Mouse (Mus musculus) right cerebral cortex, adult 2 months (tissue): ENCODE results near the gene Cblc.

Source experiments
- DNase-seq, 2 experiments: peaks; one replicate each; pipeline ENCODE4 v3.0.0; 2021 to 2022; ENCODE audit warnings: low spot score in 2 of 2

Gene Cblc

DNA sequence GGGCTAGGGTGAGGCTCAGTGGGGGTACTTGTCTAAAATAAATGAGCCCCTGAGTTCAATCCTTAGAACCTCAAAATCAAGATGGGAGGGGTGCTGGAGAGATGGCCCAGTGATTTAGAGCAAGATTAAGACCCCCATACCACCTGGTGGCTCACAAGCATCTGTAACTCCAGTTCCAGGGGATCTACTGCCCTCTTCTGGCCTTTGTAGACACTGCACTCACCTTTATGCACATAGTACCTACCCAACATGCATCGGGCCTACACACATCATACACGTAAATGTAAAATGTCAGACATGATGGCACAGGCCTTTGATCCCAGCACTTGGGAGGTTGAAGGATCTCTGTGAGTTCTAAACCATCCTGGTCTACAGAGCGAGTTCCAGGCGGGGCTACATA is 14.0 kb downstream of the Cblc start:
- no peak for DNase-seq

DNA sequence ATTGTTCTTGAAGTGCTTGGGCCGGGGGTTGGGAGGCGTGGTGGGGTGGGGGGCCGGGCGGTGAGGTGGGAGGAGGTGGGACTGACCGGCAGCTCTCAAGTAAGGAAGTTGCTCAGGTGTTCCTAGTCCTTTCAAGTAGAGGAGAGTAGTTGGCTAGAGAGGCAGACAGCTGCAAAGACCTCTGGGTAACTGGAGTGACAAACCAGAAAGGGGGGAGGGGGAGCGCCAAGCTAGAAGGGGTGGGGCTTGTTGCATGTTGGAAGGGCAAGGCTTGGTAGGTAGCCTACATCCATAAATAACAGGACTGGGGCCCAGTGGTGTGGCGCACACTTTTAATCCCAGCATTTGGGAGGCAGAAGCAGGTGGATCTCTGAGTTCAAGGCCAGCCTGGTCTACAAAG is 14.9 kb downstream of the Cblc start:
- no peak for DNase-seq

DNA sequence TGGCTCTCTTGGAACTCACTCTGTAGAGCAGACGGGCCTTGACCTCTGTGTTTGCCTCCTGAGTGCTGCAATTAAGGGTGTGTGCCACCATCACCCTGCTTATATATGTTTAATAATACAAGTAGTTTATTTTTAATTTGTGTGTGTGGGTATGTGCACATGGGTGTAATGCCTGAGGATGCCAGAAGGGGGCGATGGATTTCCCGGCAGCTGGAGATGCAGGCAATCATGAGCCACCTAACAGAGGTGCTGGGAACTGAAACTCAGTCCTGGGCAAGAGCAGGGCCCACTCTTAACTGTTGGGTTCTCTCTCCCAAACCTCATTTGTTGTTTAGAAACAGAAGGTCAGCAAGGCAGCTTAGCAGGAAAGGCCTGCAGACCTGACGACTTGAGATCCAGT is 16.7 kb downstream of the Cblc start:
- DNase-seq, result no peak

DNA sequence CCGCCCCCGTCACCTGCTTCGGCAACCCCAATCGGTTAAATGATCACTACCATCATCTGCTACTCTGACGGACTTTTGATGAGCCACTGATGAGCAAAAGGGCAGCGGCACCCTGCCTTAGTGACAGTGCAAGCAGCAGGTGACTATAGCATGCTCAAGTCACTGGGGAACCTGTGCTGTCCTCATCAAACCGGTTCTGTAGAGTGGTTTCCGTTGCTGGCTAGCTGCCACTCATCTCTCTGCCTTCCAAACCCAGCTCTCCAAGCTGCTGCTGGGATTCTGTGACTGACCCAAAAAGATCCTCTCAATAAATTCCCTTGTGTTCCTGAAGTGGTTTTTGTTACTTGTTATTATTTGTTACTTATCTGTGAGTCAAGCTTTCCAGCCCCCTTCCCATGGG is 18.0 kb downstream of the Cblc start:
- no peak for DNase-seq

DNA sequence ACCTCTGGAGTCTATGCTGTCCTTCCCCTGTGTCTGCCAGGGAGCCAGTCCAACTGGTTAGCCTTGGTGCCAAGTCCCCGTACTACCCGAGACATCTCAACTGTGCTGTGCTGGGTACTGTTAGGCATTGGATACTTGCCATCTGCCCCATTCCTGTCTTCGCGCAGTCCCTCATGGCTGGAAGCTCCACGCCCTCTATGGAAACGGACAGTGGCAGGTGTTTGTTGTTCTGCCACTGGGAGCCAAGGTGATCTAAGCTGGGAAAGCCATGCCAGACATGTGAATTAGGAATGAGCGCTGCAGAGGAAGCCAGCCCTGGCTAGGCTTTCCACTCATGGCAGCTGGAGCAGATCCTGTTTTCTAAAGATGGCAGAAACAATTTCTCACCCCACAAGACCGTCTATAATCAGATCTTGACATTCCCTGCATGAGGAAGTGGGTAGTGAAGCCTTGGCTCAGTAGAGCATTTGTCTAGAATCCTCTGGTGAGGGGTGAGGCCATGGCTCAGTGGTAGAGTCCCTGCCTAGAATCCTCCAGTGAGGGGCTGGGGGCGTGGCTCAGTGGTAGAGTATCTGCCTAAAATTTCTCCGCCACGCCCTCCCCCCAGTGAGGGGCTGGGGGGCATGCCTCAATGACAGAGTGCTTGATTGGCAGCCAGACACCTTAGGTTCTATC is 19.4 kb downstream of the Cblc start:
- no peak for DNase-seq

DNA sequence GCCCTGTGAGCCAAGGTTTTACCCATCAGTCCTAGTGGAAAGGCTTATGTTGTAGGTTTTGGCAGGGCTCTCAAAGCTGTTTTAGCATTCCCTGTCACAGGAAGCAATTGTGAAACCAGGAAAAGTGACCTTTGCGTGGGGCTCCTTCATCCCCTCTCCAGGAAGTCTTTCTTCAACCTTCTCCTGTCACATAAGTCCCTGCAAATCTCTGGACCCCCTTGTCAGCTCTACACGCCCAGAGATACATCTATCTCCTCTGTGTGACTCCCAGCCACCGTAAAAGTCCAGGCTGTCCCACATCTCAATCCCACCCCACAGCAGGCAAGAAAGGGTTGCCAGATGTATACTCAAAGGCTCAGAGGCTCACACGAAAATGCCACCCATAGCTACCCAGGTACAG is 24.9 kb downstream of the Cblc start:
- DNase-seq, result no peak

DNA sequence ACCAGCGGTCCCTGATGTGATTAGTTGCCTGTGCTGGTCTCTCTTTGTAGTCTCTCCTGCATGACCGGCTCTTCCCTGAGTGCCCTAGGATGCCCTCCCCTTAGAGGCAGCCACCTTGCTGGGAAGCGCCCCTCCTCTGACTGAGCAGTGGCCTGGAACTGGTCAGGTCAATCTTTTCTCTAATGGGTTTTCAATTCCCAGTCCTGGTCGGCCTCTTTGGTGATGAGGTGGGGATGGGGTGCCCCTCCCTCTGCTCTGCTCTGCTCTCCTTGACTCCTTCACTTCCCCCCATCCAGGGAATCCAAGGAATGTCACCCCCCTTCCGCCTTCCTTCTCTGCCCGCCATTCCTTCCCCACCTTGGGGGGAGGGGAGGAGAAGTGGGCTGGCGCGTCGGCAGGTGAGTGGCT is 25.6 kb downstream of the Cblc start, which contains the start of gene Bcam:
Gene Bcam (minus strand): TSS at position 33 of the 408 bp plus-strand sequence.
- no peak for DNase-seq

DNA sequence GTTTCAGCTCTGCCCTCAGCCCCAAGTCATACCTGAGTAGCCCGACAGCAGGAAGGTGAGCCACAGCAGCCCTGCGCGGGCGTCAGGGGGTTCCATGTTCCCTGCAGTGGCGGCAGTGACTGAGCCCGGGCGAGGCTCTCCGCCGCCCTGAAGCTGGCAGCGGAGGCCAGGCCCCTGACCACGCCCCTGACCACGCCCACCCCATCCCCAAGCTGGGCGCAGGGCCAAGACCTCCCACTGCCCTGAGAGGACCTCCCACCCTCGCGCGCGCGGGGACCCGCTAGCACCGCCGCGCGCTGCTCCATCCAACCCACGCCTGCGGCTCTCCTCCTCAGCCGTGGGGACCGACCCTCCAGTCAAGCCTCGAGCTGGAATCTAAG is 26.2 kb downstream of the Cblc start:
- peak; percentile 41 to 46 for DNase-seq

DNA sequence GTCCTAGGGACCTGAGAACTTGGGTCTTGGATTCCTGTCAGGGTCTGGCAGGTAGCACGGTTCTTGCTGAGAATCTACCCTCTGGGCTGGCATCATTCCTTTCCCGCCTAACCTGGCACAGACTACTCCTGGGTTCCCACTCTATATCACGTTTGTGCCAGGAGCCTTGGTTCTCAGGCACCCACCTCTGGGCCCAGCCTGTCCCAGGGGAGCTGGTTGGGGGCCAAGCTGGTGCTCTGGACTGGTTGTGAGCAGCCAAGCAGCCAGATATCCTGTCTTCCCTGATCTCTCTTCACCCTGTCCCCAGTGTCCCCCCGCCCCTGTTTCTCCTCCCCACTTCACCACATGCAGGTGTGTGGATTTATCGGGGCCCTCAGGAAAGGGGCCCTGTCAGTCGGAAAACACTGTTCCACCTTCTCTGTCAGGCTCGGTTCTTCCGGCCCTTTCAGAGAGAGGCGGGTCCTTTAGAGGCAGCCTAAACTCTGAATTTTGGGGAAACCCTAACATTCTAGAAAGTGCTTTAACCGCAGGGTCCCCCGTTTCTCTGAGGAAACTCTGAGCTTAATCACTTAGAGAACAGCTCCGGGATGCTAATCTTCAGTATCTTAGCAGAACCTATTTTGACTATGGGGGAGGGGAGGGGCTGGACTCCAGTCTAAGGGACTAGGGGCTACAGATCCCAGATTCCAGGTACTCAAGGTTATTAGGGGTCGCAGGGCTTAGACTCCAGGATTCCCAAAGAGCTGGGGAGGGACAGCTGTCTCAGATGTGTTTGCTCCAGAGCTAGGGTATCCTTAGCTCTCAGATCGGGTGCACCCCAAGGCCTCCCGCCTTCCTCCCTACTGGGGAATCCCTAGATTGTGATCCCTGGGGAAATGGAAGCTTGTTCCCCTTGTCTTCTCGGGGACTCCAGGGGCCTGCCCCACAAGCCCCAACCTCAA is 26.9 kb downstream of the Cblc start:
- no peak for DNase-seq

DNA sequence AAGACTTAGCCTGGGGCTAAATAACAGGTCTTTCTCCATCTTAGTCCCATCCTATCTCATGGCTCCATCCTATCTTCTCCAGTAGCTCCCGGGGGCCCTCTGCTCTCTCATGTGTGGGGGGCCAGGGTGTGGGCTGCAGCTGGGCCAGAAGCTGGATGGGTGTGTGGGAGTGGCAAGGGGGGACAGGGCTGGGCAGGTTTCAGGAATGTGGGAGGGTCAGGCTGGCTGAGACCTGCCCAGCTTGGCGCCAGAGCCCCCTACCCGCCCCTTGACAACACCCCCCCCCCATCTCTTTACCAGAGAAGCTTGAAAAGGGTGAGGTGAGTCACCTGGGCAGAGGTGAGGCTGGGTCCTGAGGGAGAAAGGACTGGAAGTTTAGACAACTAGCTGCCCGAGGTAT is 27.6 kb downstream of the Cblc start:
- no peak for DNase-seq

DNA sequence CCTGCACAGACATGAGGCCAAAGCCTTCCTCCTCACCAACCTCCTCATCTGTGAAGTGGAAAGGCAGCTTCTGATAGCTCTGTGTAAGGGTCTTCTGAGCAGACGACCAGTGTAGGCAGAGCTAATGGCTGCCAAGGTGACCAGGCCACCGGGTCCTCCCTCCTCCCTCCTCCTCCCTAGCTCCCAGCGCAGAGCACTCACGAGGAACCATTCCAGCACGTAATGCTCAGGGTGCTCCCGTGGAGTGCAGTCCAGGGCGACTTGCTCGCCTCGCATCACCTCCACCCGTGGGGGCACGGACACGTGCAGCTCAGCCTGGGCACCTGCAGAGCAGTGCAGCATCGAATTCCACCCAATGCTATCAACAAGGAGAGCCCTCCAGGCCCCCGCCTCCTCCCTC is 28.4 kb downstream of the Cblc start:
- no peak for DNase-seq

DNA sequence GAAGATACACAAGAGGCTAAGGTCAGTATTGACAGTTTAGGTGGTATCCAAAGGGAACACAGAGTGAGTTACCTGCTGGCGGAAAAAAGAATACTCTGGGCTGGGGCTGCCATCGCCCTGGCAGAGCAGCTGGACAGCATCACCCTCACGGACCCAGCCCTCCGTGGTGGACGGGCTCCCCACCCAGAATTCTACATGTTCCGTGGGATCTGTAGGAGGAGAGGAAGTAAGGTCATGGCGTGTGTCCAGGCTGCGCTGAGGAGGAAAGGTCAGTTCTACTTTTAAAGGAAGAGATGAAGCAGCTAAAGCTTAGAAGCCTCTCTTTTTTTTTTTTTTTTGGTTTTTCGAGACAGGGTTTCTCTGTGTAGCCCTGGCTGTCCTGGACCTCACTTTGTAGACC is 32.0 kb downstream of the Cblc start:
- DNase-seq, result no peak

DNA sequence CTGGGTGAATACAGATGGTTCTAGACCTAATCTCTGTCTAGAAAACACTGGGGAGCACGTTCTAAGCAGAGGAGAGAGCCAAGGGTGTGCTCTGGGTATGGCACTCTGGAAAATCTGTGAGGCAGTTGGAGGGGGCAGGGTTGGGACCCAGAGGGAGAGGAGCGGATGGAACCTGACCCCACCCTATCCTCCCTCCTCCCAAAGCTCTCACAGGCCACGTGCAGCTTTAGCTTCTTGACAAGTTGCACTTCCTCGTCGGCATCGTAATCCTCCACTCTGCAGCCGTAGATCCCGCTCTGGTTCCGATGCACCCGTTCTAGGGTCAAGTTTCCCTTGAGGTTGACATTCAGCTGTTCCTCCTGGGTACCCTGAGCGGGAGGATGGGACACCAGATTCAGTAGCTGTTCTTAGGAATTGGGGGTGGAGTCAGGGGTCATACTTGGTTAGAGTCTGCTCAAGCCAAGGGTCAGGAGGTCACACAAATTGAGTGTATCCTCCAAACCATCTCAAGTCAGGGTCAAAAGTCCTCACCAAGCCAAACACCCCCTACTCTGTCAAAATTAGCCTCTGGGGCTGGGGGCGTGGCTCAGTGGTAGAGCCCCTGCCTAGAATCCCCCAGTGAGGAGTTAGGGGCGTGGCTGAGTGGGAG is 32.7 kb downstream of the Cblc start:
- no peak for DNase-seq

DNA sequence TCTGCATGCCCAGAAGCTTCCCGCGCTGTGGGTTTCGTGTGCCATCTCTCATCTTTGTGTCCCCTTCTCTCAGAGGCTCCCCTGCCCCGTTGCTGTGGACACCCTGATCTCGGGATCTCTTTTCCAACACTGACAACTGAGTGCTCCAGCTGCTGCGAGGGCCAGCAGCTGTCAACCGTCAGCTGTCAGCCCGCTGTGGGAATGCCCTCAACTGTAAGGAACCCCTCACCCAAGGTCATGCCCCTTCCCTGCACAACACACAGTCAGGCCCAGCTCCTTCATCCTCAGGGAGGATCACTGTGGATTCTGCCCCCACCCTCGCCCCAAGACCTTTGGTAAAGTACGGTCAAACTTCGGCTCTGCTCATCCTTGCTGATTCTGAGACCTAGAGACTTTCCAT is 34.3 kb downstream of the Cblc start:
- DNase-seq, result no peak

DNA sequence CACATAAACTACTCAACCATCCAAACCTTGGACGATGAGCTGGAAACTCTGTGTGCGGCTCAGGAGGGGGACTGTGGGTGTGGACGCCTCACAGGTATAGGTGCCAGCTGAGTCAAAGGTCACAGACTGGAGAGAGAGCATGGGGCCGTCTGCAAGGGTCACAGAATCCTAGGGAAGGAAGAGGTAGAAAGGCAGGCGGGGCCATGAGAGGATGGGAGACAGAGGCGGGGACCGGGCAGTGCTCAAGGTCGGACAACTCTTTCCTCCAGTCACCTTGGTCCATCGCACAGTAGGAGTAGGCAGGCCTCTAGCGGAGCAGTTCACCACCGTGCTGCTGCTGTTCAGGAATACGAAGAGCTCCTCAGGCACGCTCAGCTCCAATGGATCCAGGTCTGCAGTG is 36.6 kb downstream of the Cblc start:
- DNase-seq, result no peak

DNA sequence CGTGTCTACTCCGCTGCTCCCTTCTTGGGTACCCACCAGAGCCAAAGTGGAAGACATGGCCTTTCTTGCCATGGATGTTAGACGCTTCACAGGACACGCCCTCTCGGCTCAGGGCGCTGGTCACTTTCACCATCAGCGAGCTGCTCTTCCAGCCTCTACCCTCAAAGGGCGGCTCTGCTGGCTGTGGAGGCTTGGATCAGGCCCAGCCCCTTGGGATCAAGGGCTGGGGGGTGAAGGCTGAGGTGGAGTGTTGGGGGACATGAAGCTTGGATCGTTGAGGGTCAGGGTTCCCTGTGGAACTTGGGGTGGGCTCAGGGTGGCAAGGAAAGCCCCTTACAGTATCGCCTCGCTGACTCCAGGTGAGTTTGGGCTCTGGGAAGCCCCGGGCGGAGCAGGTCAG is 38.0 kb downstream of the Cblc start:
- no peak for DNase-seq

DNA sequence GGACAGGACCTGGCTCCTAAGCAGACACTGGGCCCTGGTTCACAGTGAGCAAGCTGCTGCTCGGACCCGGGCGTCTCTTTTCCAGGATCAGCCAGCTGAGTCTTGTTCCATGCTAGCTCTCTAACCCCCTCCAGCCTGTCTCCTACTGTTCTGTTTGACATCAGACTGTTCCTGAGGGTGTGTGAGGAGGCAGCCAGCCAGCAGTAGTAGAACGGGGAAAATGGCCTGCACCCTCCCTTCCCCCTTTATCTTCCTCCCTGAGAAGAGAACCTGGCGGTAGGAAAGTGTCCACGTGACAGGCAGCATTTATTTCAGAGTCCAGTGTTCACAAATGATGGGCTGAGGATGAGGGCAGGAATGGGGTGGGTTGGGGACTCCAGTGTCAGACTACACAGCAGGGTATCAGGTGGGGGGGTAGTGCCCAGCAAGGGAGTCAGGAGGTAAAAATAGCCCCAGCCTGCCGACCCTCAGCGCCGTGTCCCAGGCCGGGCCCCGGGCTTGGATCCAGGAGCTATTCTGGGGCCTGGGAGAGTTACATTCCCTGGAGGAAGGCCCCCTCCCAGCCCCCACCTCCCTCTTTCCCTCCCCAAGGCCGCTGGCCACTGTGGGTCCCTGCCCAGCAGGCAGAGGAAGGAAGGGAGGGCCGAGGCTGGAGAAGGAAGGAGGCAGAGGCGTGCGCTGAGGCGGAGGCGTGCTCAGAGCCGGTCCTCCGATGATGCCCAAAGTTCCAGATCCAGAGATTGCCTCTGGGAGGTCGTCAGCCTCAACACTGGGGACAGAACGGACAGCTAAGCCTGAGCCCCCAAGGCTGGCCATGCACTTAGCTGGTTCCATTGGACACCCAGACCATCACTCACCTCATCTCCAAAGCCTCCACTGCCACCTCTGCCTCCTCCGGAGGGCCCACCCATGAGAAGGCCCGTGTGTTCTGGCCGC is 40.5 kb downstream of the Cblc start:
- DNase-seq, result no peak

DNA sequence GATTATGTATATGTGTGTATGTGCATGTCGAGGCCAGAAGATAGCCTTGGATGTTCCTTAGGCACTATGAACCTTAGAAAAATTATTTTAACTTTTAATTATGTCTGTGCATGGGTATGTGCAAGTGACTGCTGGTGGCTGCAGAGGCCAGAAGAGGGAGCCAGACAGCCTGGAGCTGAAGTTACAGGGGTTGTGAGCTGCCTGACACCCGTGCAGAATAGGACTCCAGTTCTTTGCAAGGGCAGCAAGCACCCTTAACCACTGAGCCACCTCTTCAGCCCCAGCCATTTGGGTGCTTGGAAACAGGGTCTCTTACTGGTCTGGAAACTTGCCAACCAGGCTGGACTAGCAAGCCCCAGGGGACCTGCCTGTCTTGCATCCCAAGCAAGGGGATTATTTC is 41.6 kb downstream of the Cblc start:
- no peak for DNase-seq

DNA sequence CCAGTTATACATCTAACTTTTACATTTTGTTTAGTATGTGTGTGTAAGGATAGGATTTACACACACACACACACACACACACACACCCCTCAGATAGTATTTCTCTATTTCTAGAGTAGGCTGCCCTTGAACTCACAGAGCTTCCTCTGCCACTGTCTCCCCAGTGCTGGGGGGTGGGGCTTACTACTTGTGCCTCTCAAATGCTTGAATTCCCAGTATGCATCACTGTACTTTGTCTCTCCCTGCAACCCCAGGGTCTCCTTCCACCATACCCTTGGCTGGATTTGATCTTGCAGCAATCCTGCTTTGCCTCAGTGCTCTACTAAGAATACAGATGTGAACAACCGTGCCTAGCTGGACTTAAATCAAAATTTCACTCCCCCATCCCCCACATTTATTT is 42.5 kb downstream of the Cblc start:
- no peak for DNase-seq

DNA sequence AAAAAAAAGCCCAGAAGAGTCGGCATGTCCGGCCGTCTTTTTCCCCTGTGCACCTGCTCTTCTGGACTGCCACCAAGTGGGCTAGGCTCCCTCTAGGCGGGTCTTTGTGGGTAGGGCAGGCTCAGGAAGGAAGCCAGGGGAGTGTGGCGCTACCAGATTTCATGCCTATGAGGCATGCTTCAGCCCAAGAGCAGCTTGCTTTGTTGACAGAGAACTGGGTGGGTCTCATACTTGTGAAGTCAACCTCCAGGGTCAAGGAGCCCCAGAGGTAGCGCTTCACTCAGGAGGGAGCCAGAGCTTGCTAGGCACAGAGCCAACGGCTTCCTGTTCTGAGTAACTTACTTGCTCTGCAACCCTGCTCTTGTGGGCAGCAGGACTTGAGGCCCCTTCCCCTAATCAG is 43.0 kb downstream of the Cblc start:
- DNase-seq, result no peak

DNA sequence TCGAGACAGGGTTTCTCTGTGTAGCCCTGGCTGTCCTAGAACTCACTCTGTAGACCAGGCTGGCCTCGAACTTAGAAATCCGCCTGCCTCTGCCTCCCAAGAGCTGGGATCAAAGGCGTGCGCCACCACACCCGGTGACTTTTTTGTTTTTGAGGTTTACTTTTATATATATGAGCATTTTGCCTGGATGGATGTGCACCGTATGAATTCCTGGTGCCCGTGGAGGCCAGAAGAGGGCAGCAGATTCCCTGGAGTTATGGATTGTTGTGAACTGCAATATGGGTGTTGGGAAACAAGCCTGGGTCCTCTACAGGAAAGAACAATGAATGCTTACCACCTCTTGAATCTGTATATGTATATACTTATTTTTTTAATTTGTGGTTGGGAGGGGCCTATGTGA is 44.0 kb downstream of the Cblc start:
- DNase-seq, result no peak

DNA sequence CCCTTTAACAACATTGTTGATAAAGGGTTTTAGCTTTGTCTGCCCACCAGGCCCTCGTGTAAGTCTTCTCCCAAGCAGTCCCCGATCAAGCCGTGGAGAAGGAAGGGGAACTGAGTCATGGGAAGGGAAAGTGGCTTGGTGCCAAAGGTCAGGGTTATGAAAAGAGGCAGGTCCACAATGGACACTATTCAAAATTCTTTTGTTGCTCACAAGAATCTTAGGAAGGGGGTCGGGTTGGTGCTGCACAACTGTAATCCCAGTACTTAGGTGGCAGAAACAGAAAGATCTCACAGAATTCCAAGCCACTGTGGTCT is 45.6 kb downstream of the Cblc start:
- DNase-seq, result no peak
